Mouse (Mus musculus) lung, postnatal 0 days (tissue): Measurements from ENCODE around the gene Trappc3.

Experiments
- CTCF ChIP-seq: IDR thresholded peaks from 2 replicates; pipeline ENCODE4 v1.5.1; 2016; ENCODE audit warnings: antibody characterized with exemption, mild to moderate bottlenecking
- EP300 ChIP-seq: IDR thresholded peaks from 2 replicates; pipeline ENCODE4 v1.6.1; 2016; ENCODE audit warnings: antibody characterized with exemption, mild to moderate bottlenecking, control low read depth

- TF ChIP-seq EP300 (peak; percentile 67), CTCF (peak; percentile 51)
These were observed 10.4 kb upstream of the Trappc3 start for GRCm38 (mm10) chr4:126251655-126252254.
